Mouse (Mus musculus) frontal cortex, postnatal 14 days (tissue): ENCODE results near the gene Mus81.

Experiments
- DNase-seq, 2 experiments: peaks; one replicate each; pipeline ENCODE4 v3.0.0; 2022; ENCODE audit warnings: low spot score in 2 of 2

Gene Mus81

GRCm38 (mm10) chr19:5471846-5472245 is 16.4 kb downstream of the Mus81 start:
- no peak for DNase-seq

- DNase-seq, result no peak
These were observed 19.8 kb downstream of the Mus81 start, which contains the start of gene Ctsw for GRCm38 (mm10) chr19:5468374-5468773. Gene Ctsw, minus strand, starts transcription at chr19:5468507.

- DNase-seq, result no peak
These were observed 21.2 kb downstream of the Mus81 start for GRCm38 (mm10) chr19:5466916-5467500.

GRCm38 (mm10) chr19:5465037-5465436 is 23.2 kb downstream of the Mus81 start:
- no peak for DNase-seq

- DNase-seq, result no peak
These were observed 24.2 kb downstream of the Mus81 start for GRCm38 (mm10) chr19:5463791-5464562.

GRCm38 (mm10) chr19:5463212-5463611 is 25.0 kb downstream of the Mus81 start:
- no peak for DNase-seq

- no peak for DNase-seq
These were observed 26.8 kb downstream of the Mus81 start for GRCm38 (mm10) chr19:5461411-5461810.

GRCm38 (mm10) chr19:5460465-5460911 is 27.7 kb downstream of the Mus81 start, which contains the start of gene Fibp:
Gene Fibp, plus strand, starts transcription at chr19:5460615.
- DNase-seq, result peak; percentile 77 to 83

GRCm38 (mm10) chr19:5459896-5460295 is 28.3 kb downstream of the Mus81 start:
- no peak for DNase-seq

GRCm38 (mm10) chr19:5459019-5459418 is 29.2 kb downstream of the Mus81 start:
- DNase-seq, result no peak

- no peak for DNase-seq
These were observed 30.3 kb downstream of the Mus81 start, which contains the start of gene Ccdc85b for GRCm38 (mm10) chr19:5457746-5458442. Gene Ccdc85b, minus strand, starts transcription at chr19:5457894.

- peak; percentile 94 to 96 for DNase-seq
These were observed 31.1 kb downstream of the Mus81 start for GRCm38 (mm10) chr19:5456922-5457745.

- no peak for DNase-seq
These were observed 31.8 kb downstream of the Mus81 start for GRCm38 (mm10) chr19:5456241-5456921.

GRCm38 (mm10) chr19:5455568-5455967 is 32.6 kb downstream of the Mus81 start:
- DNase-seq, result no peak

GRCm38 (mm10) chr19:5455037-5455436 is 33.2 kb downstream of the Mus81 start:
- DNase-seq, result no peak

GRCm38 (mm10) chr19:5451766-5452165 is 36.4 kb downstream of the Mus81 start:
- DNase-seq, result no peak

GRCm38 (mm10) chr19:5449673-5450072 is 38.5 kb downstream of the Mus81 start:
- DNase-seq, result no peak

- no peak for DNase-seq
These were observed 39.6 kb downstream of the Mus81 start for GRCm38 (mm10) chr19:5448354-5449150.

GRCm38 (mm10) chr19:5447515-5448353 is 40.5 kb downstream of the Mus81 start, which contains the start of gene Fosl1:
Gene Fosl1, plus strand, starts transcription at chr19:5447547.
- no peak for DNase-seq
